Mouse (Mus musculus) midbrain, embryonic 14.5 days (tissue): ENCODE results near the gene AW822073. TPM values are rescaled to one million over a fixed set of nuclear protein-coding genes. Genes with fewer than 3 reads are reported as not detected.

ENCODE experiments used
- ATAC-seq: fragments of 200-750 bp; cut with Nextera tagmentation; 2 replicates; pipeline ENCODE4 v1.8.0; 2017; ENCODE audit warnings: moderate number of reproducible peaks, moderate library complexity; ENCODE audit not compliant: low FRiP score, low TSS enrichment
- DNase-seq: peaks from one replicate; pipeline ENCODE4 v3.0.0-alpha.2; 2015
- H3K27ac ChIP-seq: fragments of 300-500 bp; sonication (generic); replicated peaks from 2 replicates; pipeline ENCODE4 v1.5.1; 2014; ENCODE audit warnings: mild to moderate bottlenecking, low read depth, low read length, moderate library complexity
- H3K27me3 ChIP-seq: fragments of 300-500 bp; sonication (generic); 2 replicates; pipeline ENCODE4 v1.6.1; 2014; ENCODE audit warnings: low read length, control low read depth, mixed read lengths; ENCODE audit not compliant: control insufficient read depth, insufficient read depth
- H3K36me3 ChIP-seq: fragments of 300-500 bp; sonication (generic); 2 replicates; pipeline ENCODE4 v1.6.1; 2014; ENCODE audit warnings: low read length, control low read depth; ENCODE audit not compliant: control insufficient read depth, insufficient read depth
- H3K4me1 ChIP-seq: fragments of 300-500 bp; sonication (generic); 2 replicates; pipeline ENCODE4 v1.6.1; 2014; ENCODE audit warnings: mild to moderate bottlenecking, antibody characterized with exemption, low read length, control low read depth; ENCODE audit not compliant: control insufficient read depth, insufficient read depth
- H3K4me2 ChIP-seq: fragments of 300-500 bp; sonication (generic); 2 replicates; pipeline ENCODE4 v1.6.1; 2014; ENCODE audit warnings: mild to moderate bottlenecking, low read length, moderate library complexity
- H3K4me3 ChIP-seq: fragments of 300-500 bp; sonication (generic); replicated peaks from 2 replicates; pipeline ENCODE4 v1.5.1; 2014; ENCODE audit warnings: low read depth, low read length
- H3K9ac ChIP-seq: fragments of 300-500 bp; sonication (generic); replicated peaks from 2 replicates; pipeline ENCODE4 v1.6.1; 2014; ENCODE audit warnings: mild to moderate bottlenecking, low read length, moderate library complexity
- H3K9me3 ChIP-seq: fragments of 300-500 bp; sonication (generic); 2 replicates; pipeline ENCODE4 v1.6.1; 2016; ENCODE audit warnings: low read length, control low read depth, mixed read lengths; ENCODE audit not compliant: control insufficient read depth
- WGBS: fragments of 180-500 bp; shearing (Covaris S2); extraction: QIAGEN DNeasy Blood & Tissue Kit; methylation state at CpG from one replicate; pipeline ENCODE4 v1.1.7; 2014; 5-methylcytosine and 5-hydroxymethylcytosine counted together
- polyA plus RNA-seq: library from polyadenylated mRNA; unstranded; fragments of >200 nt; fragmentation: Nextera tagmentation; extraction: Ambion mirVana; gene quantifications from 2 replicates; pipeline ENCODE4 v1.2.1, GENCODE M21; 2014

The AW822073 gene
- polyA plus RNA-seq, 1 experiment from 2014 or later = not detected

DNA sequence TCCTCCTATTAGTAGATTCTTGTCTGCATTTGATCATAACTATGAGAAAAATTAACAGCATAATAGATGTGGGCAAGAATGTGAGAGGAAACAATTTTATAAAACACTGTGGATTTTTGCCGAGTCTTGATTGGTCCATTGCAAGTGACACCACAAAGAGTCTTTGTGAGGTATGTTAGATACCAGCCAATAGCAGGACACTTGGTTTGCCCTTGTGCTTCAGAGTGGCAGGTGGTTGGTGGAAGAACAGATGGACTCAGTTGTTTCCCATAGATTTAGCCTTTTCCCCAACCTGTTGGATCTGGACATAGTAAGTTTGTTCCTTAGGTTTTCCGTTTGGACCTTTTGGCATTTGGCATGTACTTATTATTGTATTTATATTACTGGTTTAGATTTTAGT is 13.5 kb downstream of the AW822073 start:
- Histone ChIP-seq H3K27ac (no peak overlapping the region), H3K4me3 (no peak overlapping the region), H3K4me1 (no peaks in the 10 kb centered on the region), H3K36me3 (no peaks in the 10 kb centered on the region), H3K9me3 (peaks cover 3% of the 10 kb centered on the region; the same call in 1 of the 2 replicates), H3K4me2 (no peak overlapping the region), H3K9ac (no peak overlapping the region), H3K27me3 (no peaks in the 10 kb centered on the region)
- DNase-seq = no peak
- no peak for ATAC-seq
- WGBS = 90% methylated on average over 2 of the region's 2 CpGs

DNA sequence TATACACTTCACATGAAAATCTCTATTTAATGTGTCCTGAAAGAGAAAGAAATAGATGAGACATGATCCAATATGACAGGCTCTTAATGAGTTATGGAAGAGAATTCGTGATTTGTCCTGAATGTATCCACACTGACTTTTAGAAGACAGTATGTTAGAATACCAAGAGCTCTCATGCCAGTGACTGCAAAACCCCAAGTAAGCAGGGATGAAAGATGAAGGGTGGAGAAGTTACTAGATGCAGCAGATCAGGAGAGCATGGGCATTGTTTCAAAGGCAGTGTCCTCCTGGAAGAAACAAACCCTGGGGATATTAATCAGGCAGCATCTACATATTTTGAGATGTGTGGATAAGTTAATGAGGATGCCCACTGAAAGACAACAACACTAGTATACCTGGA is 14.2 kb downstream of the AW822073 start:
- Histone ChIP-seq H3K9me3 (peaks cover 3% of the 10 kb centered on the region; the same call in 1 of the 2 replicates), H3K4me1 (no peaks in the 10 kb centered on the region), H3K36me3 (no peaks in the 10 kb centered on the region), H3K4me2 (no peak overlapping the region), H3K4me3 (no peak overlapping the region), H3K9ac (no peak overlapping the region), H3K27me3 (no peaks in the 10 kb centered on the region), H3K27ac (no peak overlapping the region)
- ATAC-seq = no peak
- 56% methylated on average over 1 of the region's 1 CpGs for WGBS
- no peak for DNase-seq

DNA sequence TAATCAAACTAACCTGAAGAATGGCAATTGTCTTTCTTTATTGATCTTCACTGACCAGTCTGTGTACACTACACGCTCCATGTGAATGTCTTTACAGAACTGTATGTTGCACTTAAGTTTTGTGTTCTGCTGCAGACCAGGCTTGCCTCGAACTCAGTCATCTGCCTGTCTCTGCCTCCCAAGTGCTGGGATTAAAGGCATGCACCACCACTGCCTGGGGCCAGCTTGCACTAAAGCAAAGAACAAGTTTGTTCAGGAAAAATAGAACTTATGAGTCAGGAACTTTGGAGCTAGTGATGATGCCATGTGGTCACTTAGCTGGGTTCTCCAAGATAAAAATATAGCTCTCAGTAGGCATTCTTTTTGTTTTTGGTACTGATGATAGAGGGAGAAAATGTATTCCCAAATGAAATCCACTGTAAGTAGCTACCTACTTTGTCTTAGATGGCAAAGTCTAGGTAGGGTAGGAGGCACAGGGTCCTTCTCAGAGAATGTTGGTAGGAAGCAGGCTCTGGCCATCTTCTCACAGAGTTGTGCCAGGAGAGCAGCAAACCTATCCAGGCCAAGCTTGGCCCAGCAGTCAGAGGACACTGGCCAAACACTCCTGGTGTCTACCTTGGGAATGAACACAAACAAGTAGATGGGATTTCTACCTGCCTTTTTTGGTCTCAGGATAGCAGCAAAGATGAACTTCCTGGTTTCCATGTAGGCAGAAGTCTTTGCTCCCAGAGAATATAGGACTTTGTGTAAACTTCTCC is 14.8 kb downstream of the AW822073 start:
- Histone ChIP-seq H3K4me1 (no peaks in the 10 kb centered on the region), H3K4me3 (no peak overlapping the region), H3K9me3 (peaks cover 3% of the 10 kb centered on the region; the same call in 1 of the 2 replicates), H3K9ac (no peak overlapping the region), H3K4me2 (no peak overlapping the region), H3K27me3 (no peaks in the 10 kb centered on the region), H3K27ac (no peak overlapping the region), H3K36me3 (no peaks in the 10 kb centered on the region)
- no peak for DNase-seq
- WGBS = 71% methylated on average over 2 of the region's 2 CpGs
- ATAC-seq = no peak; the same call in 1 of the 2 replicates

DNA sequence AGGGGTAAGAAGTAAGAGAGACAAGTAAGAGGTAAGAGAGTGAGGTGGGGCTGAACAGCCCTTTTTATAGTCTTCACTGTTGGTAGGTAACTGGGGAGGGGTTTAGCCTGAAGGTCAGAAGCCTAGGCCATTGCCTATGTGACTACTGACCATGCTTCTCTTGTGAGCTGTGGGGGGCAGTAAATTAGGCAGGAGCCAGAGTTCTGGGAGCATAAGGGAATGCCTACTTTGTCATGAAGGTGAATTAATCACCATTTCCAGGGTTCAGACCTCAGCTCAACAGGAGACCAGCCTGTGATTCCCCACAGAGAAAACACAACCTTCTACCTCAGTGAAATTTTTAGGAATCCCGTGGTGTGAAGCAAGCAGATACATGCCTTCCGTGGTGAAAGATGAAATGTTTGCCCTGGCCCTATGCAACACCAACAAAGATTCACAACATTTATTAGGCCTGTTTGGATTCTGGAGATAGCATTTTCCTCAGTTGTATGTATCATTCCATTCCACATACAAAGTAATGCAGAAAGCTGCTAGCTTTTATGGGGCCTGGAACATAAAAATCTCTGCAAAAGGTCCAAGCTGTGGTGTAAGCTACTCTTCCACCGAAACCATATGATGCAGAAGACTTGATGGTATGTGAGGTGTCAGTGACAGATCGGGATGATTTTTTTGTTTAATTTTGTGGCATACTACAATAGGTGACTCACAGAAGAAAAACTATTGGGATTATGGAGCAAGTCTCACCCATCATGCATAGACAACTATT is 17.9 kb downstream of the AW822073 start:
- Histone ChIP-seq H3K9ac (no peak overlapping the region), H3K4me3 (no peak overlapping the region)

DNA sequence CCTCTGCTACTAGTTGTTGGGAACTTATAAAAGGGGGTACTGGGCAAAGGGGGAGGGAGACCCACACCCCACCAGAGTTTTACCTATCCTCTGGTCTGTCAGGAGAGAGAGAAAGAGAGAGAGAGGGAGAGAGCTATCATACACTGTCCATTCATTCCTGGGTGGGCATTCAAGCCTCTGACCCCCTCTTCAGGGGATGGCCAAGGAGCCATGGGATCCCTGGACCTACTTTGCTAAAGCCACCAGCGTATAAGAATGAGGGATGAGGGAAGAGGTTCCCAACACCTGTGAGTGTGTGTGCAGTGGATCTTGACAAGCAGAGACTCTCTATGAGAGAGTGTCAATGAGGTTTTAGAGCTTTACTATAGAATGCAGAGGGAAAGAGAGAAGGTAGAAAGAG is 18.7 kb downstream of the AW822073 start:
- 44% methylated on average over 1 of the region's 1 CpGs for WGBS
- no peak overlapping the region for H3K4me2 ChIP-seq
- H3K27me3 ChIP-seq = no peaks in the 10 kb centered on the region
- DNase-seq (no peak), ATAC-seq (no peak)
- peaks cover 3% of the 10 kb centered on the region; the same call in 1 of the 2 replicates for H3K9me3 ChIP-seq
- no peaks in the 10 kb centered on the region for H3K4me1 ChIP-seq
- no peak overlapping the region for H3K27ac ChIP-seq
- no peak overlapping the region for H3K4me3 ChIP-seq
- no peak overlapping the region for H3K9ac ChIP-seq
- H3K36me3 ChIP-seq = no peaks in the 10 kb centered on the region

More for the DNA sequence above, 17.9 kb downstream of the AW822073 start:
- H3K27me3 ChIP-seq = no peaks in the 10 kb centered on the region
- H3K4me1 ChIP-seq = no peaks in the 10 kb centered on the region
- DNase-seq (no peak), ATAC-seq (no peak)
- H3K9me3 ChIP-seq = peaks cover 3% of the 10 kb centered on the region; the same call in 1 of the 2 replicates
- no peaks in the 10 kb centered on the region for H3K36me3 ChIP-seq
- no peak overlapping the region for H3K27ac ChIP-seq
- no peak overlapping the region for H3K4me2 ChIP-seq
- 88% methylated on average over 4 of the region's 4 CpGs for WGBS

Other genes with a start within 250 kb of the AW822073 start
- not detected in 2 replicates for gene Duxf3, start 7.7 kb upstream of the AW822073 start, polyA plus RNA-seq
- gene Gm4981, start 11.8 kb upstream of the AW822073 start, polyA plus RNA-seq = not detected in 2 replicates
- 80.5 and 93.6 TPM in 2 replicates for gene Gcc2, start 30.6 kb upstream of the AW822073 start, polyA plus RNA-seq
- gene Lims1, start 98.5 kb upstream of the AW822073 start, polyA plus RNA-seq = 47.7 and 54.1 TPM in 2 replicates
- 32.7 and 35.6 TPM in 2 replicates for gene Ranbp2, start 222.0 kb upstream of the AW822073 start, polyA plus RNA-seq